In the genomic region with DNA sequence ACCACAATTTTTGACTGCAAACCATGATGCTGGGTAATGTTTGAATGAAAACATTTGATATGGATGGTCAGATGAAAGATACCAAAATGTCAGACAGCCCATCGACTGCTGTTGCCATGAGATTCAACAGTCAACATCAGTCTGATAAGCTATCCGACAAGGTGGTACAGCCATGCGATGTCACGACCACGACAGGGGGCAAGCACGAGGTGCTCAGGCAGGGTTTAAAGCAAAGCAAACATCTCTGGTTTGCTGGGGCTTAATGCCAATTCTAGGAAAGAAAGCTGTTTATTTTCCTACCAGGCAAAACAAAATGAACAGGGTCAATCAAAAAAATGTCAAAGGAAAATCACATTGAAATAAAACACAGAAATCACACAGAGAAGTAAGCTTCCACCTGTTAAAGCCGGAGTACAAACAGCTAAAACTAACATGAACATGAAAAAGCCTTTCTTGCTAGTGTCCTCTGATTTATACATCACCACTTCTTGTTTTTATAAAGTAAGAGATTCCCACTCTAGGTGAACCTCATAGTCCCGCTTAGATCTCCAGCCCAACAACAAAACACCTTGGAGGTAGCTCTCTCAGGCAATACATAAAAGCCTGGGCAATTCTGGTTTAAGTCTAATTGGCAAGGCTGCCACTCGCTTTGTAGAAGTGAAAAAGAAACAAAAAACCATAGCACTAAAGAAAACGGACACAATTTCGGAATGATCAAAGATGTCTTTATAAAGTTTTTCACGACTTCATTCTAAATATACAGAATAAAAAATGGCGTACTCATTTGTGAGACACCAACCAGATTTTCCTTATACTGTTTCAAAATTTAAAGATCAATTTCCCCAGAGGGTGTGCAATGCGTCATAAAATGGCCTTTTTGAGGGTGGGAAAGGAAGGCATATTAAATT, we compare ENCODE assay signal across 12 mouse cellular contexts. TPM values are rescaled to one million over a fixed set of nuclear protein-coding genes. Genes with fewer than 3 reads are reported as not detected.
DNase-seq lines count a peak whose midpoint lies in the region; ATAC-seq and TF ChIP-seq lines count a peak whose summit lies in the region.
"Had no signal": no experiment of that assay in that cellular context is flagged by ENCODE, and none has a peak within 500 bp of the region (broad histone marks: within the 10 kb centered on the region; RNA-seq: fewer than 3 reads in every experiment).

No protein-coding gene starts in this region.

- no peak for TF ChIP-seq EP300 in heart, adult 2 months (IDR thresholded peaks at IDR 0.05; ENCODE audit: insufficient read depth, low read depth, low read length)

- peaks cover 8% of the 10 kb centered on the region for H3K36me3 ChIP-seq in heart, adult 2 months (ENCODE audit: control insufficient read depth, insufficient read depth, low read length)
- H3K36me3 ChIP-seq in lung, embryonic 16.5 days (ENCODE audit: control insufficient read depth, insufficient read depth, low read length), result no peaks in the 10 kb centered on the region
- no peaks in the 10 kb centered on the region for H3K36me3 ChIP-seq in intestine, embryonic 16.5 days (ENCODE audit: control insufficient read depth, insufficient read depth, low read length)
- H3K36me3 ChIP-seq in stomach, embryonic 16.5 days (ENCODE audit: control insufficient read depth, insufficient read depth, low read length), result no peaks in the 10 kb centered on the region
- H3K36me3 ChIP-seq: embryonic facial prominence, embryonic 15.5 days had no signal

- H3K79me2 ChIP-seq in heart, adult 2 months (replicated peaks; ENCODE audit: control insufficient read depth, insufficient read depth, low read length), result no peaks in the 10 kb centered on the region

- peak overlapping the region; percentile 47; the same call in 1 of the 2 replicates for H3K4me2 ChIP-seq in lung, embryonic 16.5 days (ENCODE audit: low read depth, low read length)
- peak overlapping the region; percentile 59 for H3K4me2 ChIP-seq in intestine, embryonic 16.5 days (ENCODE audit: low read depth, low read length)
- H3K4me2 ChIP-seq in stomach, embryonic 16.5 days (ENCODE audit: low read depth, low read length), result peak overlapping the region; percentile 64
- H3K4me2 ChIP-seq: midbrain, embryonic 13.5 days had no signal

- no peak for DNase-seq in heart, adult 2 months
- no peak for DNase-seq in heart, postnatal 4 days
- DNase-seq in lung, postnatal 36 days, result no peak
- no peak for DNase-seq in cerebellum, postnatal 14 days
- DNase-seq: cerebellum, adult 18-20 months; kidney, adult 11 months had no signal

- peak overlapping the region; percentile 87 for H3K27ac ChIP-seq in heart, adult 2 months
- no peak overlapping the region for H3K27ac ChIP-seq in lung, embryonic 16.5 days (ENCODE audit: low read length)
- H3K27ac ChIP-seq in intestine, embryonic 16.5 days (ENCODE audit: low read length), result 0 out of 2 replicates have a peak overlapping the region, but pooled peaks have one; percentile 15
- H3K27ac ChIP-seq in stomach, embryonic 16.5 days (ENCODE audit: low read length), result peak overlapping the region; percentile 96
- H3K27ac ChIP-seq: embryonic facial prominence, embryonic 15.5 days; midbrain, embryonic 13.5 days had no signal

- no peak overlapping the region for H3K9ac ChIP-seq in heart, adult 2 months (ENCODE audit: low read depth, low read length)
- no peak overlapping the region for H3K9ac ChIP-seq in lung, embryonic 16.5 days (ENCODE audit: low read length)
- H3K9ac ChIP-seq in intestine, embryonic 16.5 days (ENCODE audit: low read depth, low read length), result peak overlapping the region; percentile 39
- H3K9ac ChIP-seq in stomach, embryonic 16.5 days (ENCODE audit: low read length), result peak overlapping the region; percentile 89
- H3K9ac ChIP-seq: embryonic facial prominence, embryonic 15.5 days; midbrain, embryonic 13.5 days had no signal

- H3K4me3 ChIP-seq in heart, adult 2 months, result no peak overlapping the region
- no peak overlapping the region for H3K4me3 ChIP-seq in lung, embryonic 16.5 days (ENCODE audit: low read length)
- peak overlapping the region; percentile 57 for H3K4me3 ChIP-seq in intestine, embryonic 16.5 days (ENCODE audit: low read length)
- peak overlapping the region; percentile 75 for H3K4me3 ChIP-seq in stomach, embryonic 16.5 days (replicated peaks; ENCODE audit: low read length)
- H3K4me3 ChIP-seq: embryonic facial prominence, embryonic 15.5 days; midbrain, embryonic 13.5 days had no signal

- intact Hi-C loops in heart, adult 2 months (cut with DNase I), result no loop called here

- 65% methylated on average over 14 of the region's 14 CpGs for WGBS in heart, adult 2 months
- 69% methylated on average over 14 of the region's 14 CpGs for WGBS in lung, embryonic 16.5 days
- WGBS in intestine, embryonic 16.5 days, result 70% methylated on average over 14 of the region's 14 CpGs
- WGBS in stomach, embryonic 16.5 days, result 65% methylated on average over 14 of the region's 14 CpGs

- no peaks in the 10 kb centered on the region for H3K9me3 ChIP-seq in lung, embryonic 16.5 days (ENCODE audit: control insufficient read depth, low read length)
- H3K9me3 ChIP-seq in intestine, embryonic 16.5 days (ENCODE audit: control insufficient read depth, low read length), result no peaks in the 10 kb centered on the region
- H3K9me3 ChIP-seq in stomach, embryonic 16.5 days (replicated peaks; ENCODE audit: control insufficient read depth, low read length), result no peaks in the 10 kb centered on the region
- H3K9me3 ChIP-seq: embryonic facial prominence, embryonic 15.5 days; midbrain, embryonic 13.5 days had no signal

- no peak for TF ChIP-seq CTCF in heart, adult 2 months (IDR thresholded peaks at IDR 0.05)

- H3K27me3 ChIP-seq in heart, adult 2 months (ENCODE audit: control insufficient read depth, insufficient read depth, low read length), result no peaks in the 10 kb centered on the region
- H3K27me3 ChIP-seq in lung, embryonic 16.5 days (ENCODE audit: control insufficient read depth, insufficient read depth, low read depth, low read length), result no peaks in the 10 kb centered on the region
- H3K27me3 ChIP-seq in intestine, embryonic 16.5 days (replicated peaks; ENCODE audit: control insufficient read depth, insufficient read depth, low read length), result no peaks in the 10 kb centered on the region
- no peaks in the 10 kb centered on the region for H3K27me3 ChIP-seq in stomach, embryonic 16.5 days (ENCODE audit: control insufficient read depth, insufficient read depth, low read length)
- H3K27me3 ChIP-seq: embryonic facial prominence, embryonic 15.5 days; midbrain, embryonic 13.5 days had no signal

- peaks cover 20% of the 10 kb centered on the region for H3K4me1 ChIP-seq in heart, adult 2 months (ENCODE audit: control insufficient read depth, insufficient read depth, low read length)
- peaks cover 40% of the 10 kb centered on the region for H3K4me1 ChIP-seq in lung, embryonic 16.5 days (replicated peaks; ENCODE audit: control insufficient read depth, insufficient read depth, low read length)
- peaks cover 25% of the 10 kb centered on the region for H3K4me1 ChIP-seq in intestine, embryonic 16.5 days (ENCODE audit: control insufficient read depth, insufficient read depth, low read length)
- H3K4me1 ChIP-seq in stomach, embryonic 16.5 days (ENCODE audit: control insufficient read depth, insufficient read depth, low read length), result peaks cover 30% of the 10 kb centered on the region

- no peak for TF ChIP-seq POLR2A in heart, adult 2 months (IDR thresholded peaks at IDR 0.05; ENCODE audit: insufficient read depth, low read depth, low read length)

- ATAC-seq in lung, embryonic 16.5 days (ENCODE audit: low read depth), result no peak
- no peak for ATAC-seq in intestine, embryonic 16.5 days
- no peak for ATAC-seq in stomach, embryonic 16.5 days (ENCODE audit: insufficient read depth, low FRiP score)
- ATAC-seq in megakaryocyte progenitor cell, adult 5-6 weeks (replicated peaks; ENCODE audit: poor library complexity), result no peak
- ATAC-seq: midbrain, embryonic 13.5 days had no signal

RNA-seq across cellular contexts. Expression of a gene that starts 39.5 kb away (rescaled TPM):
- total RNA-seq in heart, adult 2 months (2021), result 1 to 10 TPM; 5.7 to 6.2 TPM
- polyA plus RNA-seq in heart, adult 2 months (2012; rRNA removed), result 4.7 and 8.3 TPM in 2 replicates
- 1 to 10 TPM; 8.4 to 9.7 TPM for total RNA-seq in heart, postnatal 4 days (2021)
- 13.3 and 14.0 TPM in 2 replicates for polyA plus RNA-seq in lung, embryonic 16.5 days (2015; fragmentation: Nextera tagmentation; extraction: Ambion mirVana)
- polyA plus RNA-seq in intestine, embryonic 16.5 days (2015; fragmentation: Nextera tagmentation; extraction: Ambion mirVana), result 9.3 and 11.4 TPM in 2 replicates
- 10.4 and 11.8 TPM in 2 replicates for polyA plus RNA-seq in stomach, embryonic 16.5 days (2015; fragmentation: Nextera tagmentation; extraction: Ambion mirVana)
- 7.0 and 15.0 TPM in 2 replicates for total RNA-seq in megakaryocyte progenitor cell, adult 5-6 weeks (2015)
- total RNA-seq in megakaryocyte progenitor cell, adult 5-6 weeks (2017), result 9.4 and 11.5 TPM in 2 replicates

RNA-seq across cellular contexts. Expression of a gene that starts 39.6 kb away (rescaled TPM):
- total RNA-seq in heart, adult 2 months (2021), result 10 to 100 TPM; 18.3 to 22.4 TPM
- 6.4 and 8.1 TPM in 2 replicates for polyA plus RNA-seq in heart, adult 2 months (2012; rRNA removed)
- total RNA-seq in heart, postnatal 4 days (2021), result 10 to 100 TPM; 27.7 to 28.8 TPM
- polyA plus RNA-seq in lung, embryonic 16.5 days (2015; fragmentation: Nextera tagmentation; extraction: Ambion mirVana), result 56.4 and 62.1 TPM in 2 replicates
- 45.2 and 56.8 TPM in 2 replicates for polyA plus RNA-seq in intestine, embryonic 16.5 days (2015; fragmentation: Nextera tagmentation; extraction: Ambion mirVana)
- 58.4 and 60.0 TPM in 2 replicates for polyA plus RNA-seq in stomach, embryonic 16.5 days (2015; fragmentation: Nextera tagmentation; extraction: Ambion mirVana)
- 44.3 and 53.2 TPM in 2 replicates for total RNA-seq in megakaryocyte progenitor cell, adult 5-6 weeks (2015)
- 34.1 and 48.6 TPM in 2 replicates for total RNA-seq in megakaryocyte progenitor cell, adult 5-6 weeks (2017)

Comparison
In these comparisons a context has a peak if more than half of its experiments do, and no peak if none do; other contexts are left out.
1. H3K4me3 ChIP-seq: peak in intestine, embryonic 16.5 days (single experiment) and stomach, embryonic 16.5 days (single experiment); none in heart, adult 2 months (single experiment) and lung, embryonic 16.5 days (single experiment).
2. H3K9ac ChIP-seq: peak in intestine, embryonic 16.5 days (single experiment) and stomach, embryonic 16.5 days (single experiment); none in heart, adult 2 months (single experiment) and lung, embryonic 16.5 days (single experiment).
3. Peak in every context shown above with its lines, with median percentiles within 50 percentile points of each other: H3K4me2 ChIP-seq.